Mouse (Mus musculus) heart, embryonic 11.5 days (tissue): ENCODE data around the gene Mical2. TPM values are rescaled to one million over a fixed set of nuclear protein-coding genes. Genes with fewer than 3 reads are reported as not detected.

Source experiments
- ATAC-seq: fragments of 200-750 bp; cut with Nextera tagmentation; replicated peaks from 2 replicates; pipeline ENCODE4 v1.8.0; 2017; ENCODE audit warnings: moderate library complexity; ENCODE audit not compliant: insufficient number of reproducible peaks, low FRiP score, low TSS enrichment
- H3K27ac ChIP-seq: fragments of 300-500 bp; sonication (generic); 2 replicates; pipeline ENCODE4 v1.5.1; 2014; ENCODE audit warnings: mild to moderate bottlenecking, low read depth, low read length
- H3K27me3 ChIP-seq: fragments of 300-500 bp; sonication (generic); 2 replicates; pipeline ENCODE4 v1.6.1; 2014; ENCODE audit warnings: mild to moderate bottlenecking, low read length, mixed read lengths; ENCODE audit not compliant: control insufficient read depth, insufficient read depth
- H3K36me3 ChIP-seq: fragments of 300-500 bp; sonication (generic); 2 replicates; pipeline ENCODE4 v1.6.1; 2014; ENCODE audit warnings: mild to moderate bottlenecking, low read length, moderate library complexity, mixed read lengths; ENCODE audit not compliant: control insufficient read depth, insufficient read depth
- H3K4me1 ChIP-seq: fragments of 300-500 bp; sonication (generic); 2 replicates; pipeline ENCODE4 v1.6.1; 2014; ENCODE audit warnings: low read length; ENCODE audit not compliant: control insufficient read depth, insufficient read depth
- H3K4me2 ChIP-seq: fragments of 300-500 bp; sonication (generic); 2 replicates; pipeline ENCODE4 v1.6.1; 2014; ENCODE audit warnings: mild to moderate bottlenecking, moderate library complexity
- H3K4me3 ChIP-seq: fragments of 300-500 bp; sonication (generic); 2 replicates; pipeline ENCODE4 v1.5.1; 2014; ENCODE audit warnings: low read depth, low read length
- H3K9ac ChIP-seq: fragments of 300-500 bp; sonication (generic); 2 replicates; pipeline ENCODE4 v1.6.1; 2014; ENCODE audit warnings: mild to moderate bottlenecking, low read depth, low read length, moderate library complexity
- H3K9me3 ChIP-seq: fragments of 300-500 bp; sonication (generic); replicated peaks from 2 replicates; pipeline ENCODE4 v1.6.1; 2016; ENCODE audit warnings: low read length; ENCODE audit not compliant: control insufficient read depth
- WGBS: fragments of 180-500 bp; shearing (Covaris S2); extraction: QIAGEN DNeasy Blood & Tissue Kit; methylation state at CpG from one replicate; pipeline ENCODE4 v1.1.7; 2014; ENCODE audit not compliant: insufficient replicate concordance; 5-methylcytosine and 5-hydroxymethylcytosine counted together
- polyA plus RNA-seq: library from polyadenylated mRNA; unstranded; fragments of >200 nt; fragmentation: Nextera tagmentation; extraction: Ambion mirVana; gene quantifications from 2 replicates; pipeline ENCODE4 v1.2.1, GENCODE M21; 2014

Gene Mical2
- polyA plus RNA-seq, 1 experiment from 2014 or later, result 117 TPM

GRCm38 (mm10) chr7:112254233-112254632 lies 28.6 kb downstream of the Mical2 start:
- H3K27ac ChIP-seq, result peak overlapping the region; percentile 42
- H3K4me2 ChIP-seq, result no peak overlapping the region
- H3K4me1 ChIP-seq, result peaks cover 77% of the 10 kb centered on the region
- H3K36me3 ChIP-seq, result peaks cover 13% of the 10 kb centered on the region; the same call in 1 of the 2 replicates
- no peak overlapping the region for H3K9ac ChIP-seq
- no peaks in the 10 kb centered on the region for H3K9me3 ChIP-seq
- no peak overlapping the region for H3K4me3 ChIP-seq
- no peaks in the 10 kb centered on the region for H3K27me3 ChIP-seq
- WGBS, result 53% methylated on average over 3 of the region's 3 CpGs
- no peak for ATAC-seq

GRCm38 (mm10) chr7:112255248-112255866 lies 29.7 kb downstream of the Mical2 start:
- no peak for ATAC-seq
- 64% methylated on average over 3 of the region's 3 CpGs for WGBS
- no peaks in the 10 kb centered on the region for H3K9me3 ChIP-seq
- no peak overlapping the region for H3K9ac ChIP-seq
- H3K36me3 ChIP-seq, result peaks cover 13% of the 10 kb centered on the region; the same call in 1 of the 2 replicates
- H3K4me2 ChIP-seq, result no peak overlapping the region
- peaks cover 78% of the 10 kb centered on the region for H3K4me1 ChIP-seq
- H3K4me3 ChIP-seq, result no peak overlapping the region
- peak overlapping the region; percentile 92; the same call in 1 of the 2 replicates for H3K27ac ChIP-seq
- H3K27me3 ChIP-seq, result no peaks in the 10 kb centered on the region

GRCm38 (mm10) chr7:112258338-112258903 lies 32.8 kb downstream of the Mical2 start:
- no peak overlapping the region for H3K4me2 ChIP-seq
- H3K36me3 ChIP-seq, result peaks cover 14% of the 10 kb centered on the region; the same call in 1 of the 2 replicates
- WGBS, result 28% methylated on average over 4 of the region's 4 CpGs
- H3K9ac ChIP-seq, result peak overlapping the region; percentile 58
- peaks cover 70% of the 10 kb centered on the region for H3K4me1 ChIP-seq
- peak overlapping the region; percentile 92 for H3K27ac ChIP-seq
- no peak overlapping the region for H3K4me3 ChIP-seq
- no peaks in the 10 kb centered on the region for H3K9me3 ChIP-seq
- H3K27me3 ChIP-seq, result no peaks in the 10 kb centered on the region
- ATAC-seq, result peak; percentile 71

- Histone ChIP-seq H3K9me3 (no peaks in the 10 kb centered on the region), H3K27me3 (no peaks in the 10 kb centered on the region), H3K36me3 (peaks cover 9% of the 10 kb centered on the region; the same call in 1 of the 2 replicates), H3K4me3 (no peak overlapping the region), H3K4me1 (peaks cover 70% of the 10 kb centered on the region), H3K27ac (peak overlapping the region; percentile 92), H3K4me2 (no peak overlapping the region), H3K9ac (peak overlapping the region; percentile 58)
- no peak for ATAC-seq
- WGBS, result 56% methylated on average over 4 of the region's 4 CpGs
Measured at GRCm38 (mm10) chr7:112259286-112259685, 33.6 kb downstream of the Mical2 start.

- 0 out of 2 replicates have a peak, but pooled peaks have one; percentile 16 for ATAC-seq
- 49% methylated on average over 5 of the region's 5 CpGs for WGBS
- no peaks in the 10 kb centered on the region for H3K9me3 ChIP-seq
- peaks cover 8% of the 10 kb centered on the region; the same call in 1 of the 2 replicates for H3K36me3 ChIP-seq
- H3K4me3 ChIP-seq, result no peak overlapping the region
- H3K4me1 ChIP-seq, result peaks cover 71% of the 10 kb centered on the region
- H3K4me2 ChIP-seq, result no peak overlapping the region
- no peak overlapping the region for H3K9ac ChIP-seq
- H3K27ac ChIP-seq, result peak overlapping the region; percentile 85
- no peaks in the 10 kb centered on the region for H3K27me3 ChIP-seq
Measured at GRCm38 (mm10) chr7:112261121-112261520, 35.5 kb downstream of the Mical2 start.

- H3K4me1 ChIP-seq, result peaks cover 88% of the 10 kb centered on the region
- WGBS, result 58% methylated on average over 5 of the region's 5 CpGs
- H3K27me3 ChIP-seq, result no peaks in the 10 kb centered on the region
- H3K9ac ChIP-seq, result peak overlapping the region; percentile 0
- H3K9me3 ChIP-seq, result no peaks in the 10 kb centered on the region
- ATAC-seq, result no peak
- no peak overlapping the region for H3K4me2 ChIP-seq
- H3K27ac ChIP-seq, result peak overlapping the region; percentile 84
- H3K4me3 ChIP-seq, result no peak overlapping the region
- H3K36me3 ChIP-seq, result 0 out of 2 replicates have a peak, but pooled peaks cover 4% of the 10 kb centered on the region
Measured at GRCm38 (mm10) chr7:112267266-112267665, 41.6 kb downstream of the Mical2 start.

- Histone ChIP-seq H3K4me1 (peaks cover 95% of the 10 kb centered on the region), H3K9me3 (no peaks in the 10 kb centered on the region), H3K36me3 (peaks cover 6% of the 10 kb centered on the region; the same call in 1 of the 2 replicates), H3K4me2 (peak overlapping the region; percentile 11; the same call in 1 of the 2 replicates), H3K9ac (peak overlapping the region; percentile 29; the same call in 1 of the 2 replicates), H3K27me3 (no peaks in the 10 kb centered on the region), H3K27ac (peak overlapping the region; percentile 84), H3K4me3 (no peak overlapping the region)
- WGBS, result 29% methylated on average over 15 of the region's 15 CpGs
- ATAC-seq, result no peak
Measured at GRCm38 (mm10) chr7:112268761-112269425, 43.2 kb downstream of the Mical2 start.

GRCm38 (mm10) chr7:112270870-112271269 lies 45.2 kb downstream of the Mical2 start:
- 0 out of 2 replicates have a peak overlapping the region, but pooled peaks have one; percentile 2 for H3K9ac ChIP-seq
- H3K27me3 ChIP-seq, result no peaks in the 10 kb centered on the region
- no peak overlapping the region for H3K4me3 ChIP-seq
- H3K36me3 ChIP-seq, result peaks cover 6% of the 10 kb centered on the region; the same call in 1 of the 2 replicates
- H3K4me1 ChIP-seq, result peaks cover 96% of the 10 kb centered on the region
- no peaks in the 10 kb centered on the region for H3K9me3 ChIP-seq
- H3K27ac ChIP-seq, result peak overlapping the region; percentile 84
- WGBS, result 63% methylated on average over 5 of the region's 5 CpGs
- no peak for ATAC-seq
- no peak overlapping the region for H3K4me2 ChIP-seq
